Mouse (Mus musculus): ENCODE results near the gene T2.
"Not testable (repeated sequence)": the region's sequence is repeated elsewhere in the genome, so short reads cannot be mapped to it uniquely, and the experiment has no call there.

Gene T2

GRCm38 (mm10) chr17:8355692-8356091 is at the start of gene T2:
TSS of gene T2 (plus strand) at chr17:8355992.
- no peak for DNase-seq

DNA sequence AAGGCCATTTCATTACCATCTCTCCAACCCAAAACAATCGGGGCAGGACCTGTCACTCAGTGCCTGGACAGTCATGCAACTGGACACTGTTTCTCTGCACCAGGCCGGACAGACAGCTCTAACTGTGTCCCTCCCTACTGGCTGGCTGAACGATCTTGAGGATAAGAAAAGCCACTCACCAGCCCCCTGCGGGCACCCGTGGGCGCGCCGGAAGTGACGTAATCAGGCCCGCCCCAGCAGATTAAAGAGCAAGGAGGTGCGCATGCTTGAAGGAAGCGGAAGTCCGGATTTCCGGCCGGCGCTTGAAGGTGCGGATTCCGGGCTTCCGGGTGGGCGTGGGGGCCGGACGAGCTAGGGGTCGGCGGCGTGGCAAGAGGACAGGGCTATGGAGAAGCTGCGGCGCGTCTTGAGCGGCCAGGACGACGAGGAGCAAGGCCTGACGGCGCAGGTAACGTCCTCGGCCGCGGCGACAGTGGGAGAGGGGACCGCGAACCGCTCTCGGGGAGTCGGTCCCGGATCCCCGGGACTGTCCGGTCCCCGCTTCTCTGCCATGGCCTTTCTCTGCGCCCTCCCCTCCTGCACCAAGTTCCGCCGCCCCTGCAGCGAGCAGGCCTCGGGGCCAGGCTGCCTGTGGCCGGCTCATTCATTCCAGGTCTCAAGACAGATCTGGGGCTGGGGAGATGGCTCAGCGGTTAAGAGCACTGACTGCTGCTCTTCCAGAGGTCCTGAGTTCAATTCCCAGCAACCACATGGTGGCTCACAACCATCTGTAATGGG is 44.8 kb upstream of the T2 start, which contains the start of gene Sft2d1:
Sft2d1 (plus strand) TSS at position 265 of the 777 bp plus-strand sequence.
- peak; percentile 94 for DNase-seq

GRCm38 (mm10) chr17:8311751-8312150 is 44.0 kb upstream of the T2 start:
- no peak for DNase-seq

GRCm38 (mm10) chr17:8313976-8314375 is 41.8 kb upstream of the T2 start:
- DNase-seq, result no peak

GRCm38 (mm10) chr17:8316251-8316650 is 39.5 kb upstream of the T2 start:
- no peak for DNase-seq

- not testable (repeated sequence) for DNase-seq
Observed at GRCm38 (mm10) chr17:8326877-8327276, 28.9 kb upstream of the T2 start.

DNA sequence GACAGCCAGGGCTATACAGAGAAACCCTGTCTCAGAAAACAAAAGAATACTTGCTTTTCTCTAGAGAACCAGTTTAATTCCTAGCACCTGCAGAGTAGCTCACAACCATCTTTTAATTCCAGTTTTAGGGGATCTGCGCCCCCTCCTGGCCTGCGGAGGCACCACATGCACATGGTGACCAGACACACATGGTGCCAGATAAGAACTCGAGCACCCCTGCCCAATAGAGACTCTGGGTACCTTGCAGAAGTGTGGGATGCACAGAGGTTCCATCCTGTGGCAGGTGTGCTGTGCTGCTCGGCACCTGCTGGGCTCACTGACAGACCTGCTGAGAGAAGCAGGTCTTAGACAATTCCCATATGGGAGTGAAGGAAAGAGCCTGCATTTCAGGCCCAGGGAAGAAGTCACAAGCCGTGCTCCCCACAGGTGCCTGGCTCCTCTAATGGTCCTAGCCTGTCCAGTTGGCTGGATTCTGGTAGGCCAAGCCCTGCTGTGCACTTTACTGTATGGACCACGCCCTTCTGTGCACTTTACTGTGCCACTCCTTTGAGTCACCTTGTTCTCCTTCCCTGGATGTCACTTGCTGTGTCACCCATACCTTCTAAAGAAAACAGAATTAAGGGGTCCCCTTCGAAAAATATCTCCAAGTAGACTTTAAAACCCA is 27.1 kb upstream of the T2 start:
- DNase-seq, result peak; percentile 40

DNA sequence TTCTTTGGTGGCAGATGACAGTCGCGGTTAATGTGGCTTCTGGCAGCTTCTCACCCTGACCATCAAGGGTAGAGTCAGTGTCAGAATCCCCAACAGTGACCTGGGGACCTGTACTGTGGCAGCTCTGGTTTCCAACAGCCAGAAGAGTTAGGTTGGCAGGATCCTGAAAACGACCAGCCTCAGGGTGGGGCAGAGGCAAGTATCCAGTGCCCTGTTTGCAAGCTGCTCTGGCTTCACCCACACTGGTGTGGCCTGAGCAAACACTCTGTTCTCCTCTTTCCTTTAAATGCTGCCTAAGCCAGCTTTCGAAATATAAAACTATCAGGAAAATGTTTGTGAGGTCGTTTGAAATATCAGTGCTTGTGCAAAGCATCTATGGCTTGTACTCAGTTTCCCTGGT is 25.2 kb upstream of the T2 start:
- DNase-seq, result no peak

- DNase-seq, result not testable (repeated sequence)
Observed at GRCm38 (mm10) chr17:8337159-8337558, 18.6 kb upstream of the T2 start, which contains the start of gene Prr18. TSS of gene Prr18 (plus strand) at chr17:8337459.

DNA sequence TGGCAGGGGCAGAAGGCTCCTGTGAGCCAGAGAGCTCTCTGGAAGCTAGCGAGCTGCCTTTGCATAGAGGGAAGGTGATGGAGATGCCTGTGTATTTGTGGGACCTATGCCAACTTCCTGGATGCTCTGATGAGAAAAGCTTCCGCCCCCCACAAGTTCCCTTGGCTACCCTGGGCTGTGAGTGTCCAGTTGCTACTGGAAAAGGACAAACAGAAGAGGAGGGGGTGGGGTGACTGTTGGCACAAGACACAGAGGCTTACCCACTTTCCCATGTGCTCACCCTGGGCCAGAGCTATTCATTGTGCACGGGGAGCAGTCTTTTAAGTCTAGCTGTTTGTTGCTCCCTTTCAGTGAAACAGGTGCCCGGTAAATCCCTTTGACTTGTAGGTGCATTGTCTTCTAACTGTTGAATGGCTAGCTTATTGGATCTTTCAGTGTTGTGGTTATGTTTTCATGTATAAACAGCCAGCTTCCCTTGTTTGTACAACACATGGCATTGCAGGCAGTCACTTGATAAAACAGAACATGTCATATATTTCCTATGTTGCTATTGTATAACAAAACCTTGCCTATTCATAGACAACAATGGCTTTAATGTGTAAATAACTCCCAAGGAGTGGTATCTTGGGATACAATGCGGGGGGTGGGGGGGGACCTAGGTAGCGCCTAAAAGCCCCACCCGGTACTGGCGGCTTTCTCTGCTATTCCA is 16.0 kb upstream of the T2 start:
- no peak for DNase-seq

DNA sequence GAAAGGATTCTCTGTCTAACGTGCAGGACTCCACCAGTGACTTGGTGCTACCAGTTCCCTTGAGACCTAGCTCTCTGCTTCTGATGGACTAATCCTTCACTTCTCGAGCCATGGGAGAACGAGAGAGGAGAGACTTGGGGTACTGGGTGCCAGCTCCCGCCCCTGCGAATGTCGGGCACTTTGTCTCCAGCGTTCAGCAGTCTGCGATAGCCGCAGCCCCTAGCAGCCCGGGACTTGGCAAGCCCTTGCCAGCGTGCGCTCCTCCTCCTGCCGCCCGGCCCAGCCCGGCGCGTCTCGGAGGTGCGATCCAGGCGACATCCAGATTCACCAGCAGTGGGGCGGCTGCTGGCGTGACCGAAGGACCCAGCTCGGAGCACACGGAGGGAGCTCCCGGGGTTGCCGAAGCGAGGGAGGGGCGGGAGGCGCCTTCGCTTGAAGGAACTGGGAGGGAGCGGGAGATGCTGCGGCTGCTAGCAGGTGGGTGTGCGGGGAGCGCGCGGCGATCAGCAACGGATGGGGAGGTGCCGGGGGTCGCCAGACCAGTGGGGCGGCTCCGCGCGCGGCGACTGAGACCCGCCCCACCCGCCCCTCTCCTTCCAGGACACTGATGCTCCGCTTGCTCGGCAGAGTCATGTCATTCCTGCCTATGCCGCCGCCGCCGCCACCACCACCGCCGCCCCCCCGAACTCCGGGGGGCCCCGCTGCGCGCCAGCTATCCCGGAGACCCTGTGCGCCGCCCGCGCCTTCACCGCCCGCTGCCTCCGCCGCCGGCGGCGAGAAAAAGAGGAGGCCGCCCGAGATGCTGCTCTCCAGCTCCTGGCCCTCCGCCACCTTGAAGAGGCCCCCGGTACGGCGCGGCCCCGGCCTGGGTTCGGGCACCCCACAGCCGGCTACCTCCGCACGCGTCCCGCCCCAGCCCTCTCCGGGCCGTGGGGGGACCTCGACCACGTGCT is 15.1 kb upstream of the T2 start:
- DNase-seq, result no peak

- no peak for DNase-seq
Observed at GRCm38 (mm10) chr17:8341360-8341963, 14.3 kb upstream of the T2 start.

DNA sequence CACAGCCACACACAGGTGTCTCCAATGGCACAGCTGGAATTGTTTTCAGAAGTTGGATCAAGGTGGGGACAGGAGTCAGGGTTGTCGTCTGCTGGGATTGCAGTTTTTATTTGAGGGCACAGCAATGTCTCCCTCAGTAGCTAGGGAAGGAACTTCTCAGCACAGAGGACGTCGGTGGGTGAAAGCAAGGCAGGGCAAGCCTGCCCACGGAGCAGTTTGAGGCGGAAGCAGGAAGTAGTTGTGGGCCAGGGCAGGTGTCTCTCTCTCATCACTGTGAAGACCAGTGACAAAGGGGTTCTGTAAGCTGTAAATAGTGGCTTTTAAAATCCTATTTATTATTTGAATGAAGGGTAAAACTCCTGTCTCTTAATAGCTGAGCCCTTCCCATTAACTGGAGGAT is 13.1 kb upstream of the T2 start:
- no peak for DNase-seq

DNA sequence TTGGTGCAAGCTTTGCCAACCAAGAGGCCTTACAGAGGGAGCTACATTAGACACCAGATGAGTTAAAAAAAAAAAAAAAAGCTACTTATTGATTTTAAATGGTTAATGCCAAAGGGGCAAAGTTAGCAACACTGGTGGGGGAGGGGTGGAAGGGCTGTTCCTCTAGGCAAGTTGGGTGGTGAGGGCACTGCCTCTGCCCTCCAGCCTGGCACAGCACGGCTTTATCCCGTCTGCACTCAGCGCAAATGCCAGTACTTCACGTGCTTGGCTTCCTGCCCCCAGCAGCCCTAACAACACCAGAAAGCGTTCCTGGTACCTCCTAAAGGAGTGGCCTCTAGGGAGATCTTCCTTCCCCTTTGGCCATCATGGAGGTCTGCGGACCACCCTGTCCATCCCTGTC is 12.4 kb upstream of the T2 start:
- DNase-seq, result no peak

DNA sequence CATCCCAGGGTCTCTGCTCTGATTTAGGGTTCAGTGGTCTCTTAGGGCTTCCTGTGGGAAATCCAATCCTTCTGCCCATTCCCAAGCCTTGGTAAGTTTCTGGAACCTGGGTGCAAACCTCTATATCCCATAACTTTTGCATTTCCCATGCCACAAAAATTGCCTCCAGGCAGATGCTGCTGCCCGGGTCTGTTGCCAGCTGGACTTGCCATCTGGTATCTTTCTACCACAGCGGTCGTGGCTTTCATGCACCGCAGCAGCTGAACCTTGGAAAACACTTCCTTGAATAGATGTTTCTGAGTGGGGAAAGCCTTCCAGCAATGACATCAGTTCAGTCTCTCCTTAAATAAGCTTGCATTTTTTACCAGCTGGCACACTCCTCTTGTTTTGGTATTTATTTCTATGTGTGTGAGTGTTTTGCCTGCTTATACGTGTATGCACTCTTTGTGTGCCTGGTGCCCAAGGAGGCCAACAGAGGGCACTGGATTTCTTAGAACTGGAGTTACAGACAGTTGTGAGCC is 8.0 kb upstream of the T2 start:
- DNase-seq, result no peak

- no peak for DNase-seq
Observed at GRCm38 (mm10) chr17:8348941-8349340, 6.9 kb upstream of the T2 start.

DNA sequence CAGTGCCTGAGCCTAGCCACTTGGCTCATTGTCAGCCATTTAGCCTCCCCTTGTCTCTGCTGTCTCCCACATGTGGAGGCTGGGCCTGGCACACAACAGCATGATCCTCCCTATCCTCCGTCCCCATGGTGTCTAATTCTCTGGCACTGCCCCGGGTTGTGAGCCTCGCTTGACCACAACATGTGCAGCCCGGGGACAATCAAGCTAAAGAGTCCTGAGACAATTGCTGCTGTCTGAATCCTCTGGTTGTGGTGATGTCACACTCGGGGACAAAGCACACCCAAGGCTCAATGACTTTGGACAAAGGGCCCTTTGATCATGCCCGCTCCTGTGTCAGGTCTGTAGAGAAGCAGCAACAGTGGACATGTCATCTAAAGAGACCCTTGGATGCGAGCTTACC is 4.7 kb upstream of the T2 start:
- DNase-seq, result no peak

GRCm38 (mm10) chr17:8357498-8357897 is 1.7 kb downstream of the T2 start:
- DNase-seq, result no peak

DNA sequence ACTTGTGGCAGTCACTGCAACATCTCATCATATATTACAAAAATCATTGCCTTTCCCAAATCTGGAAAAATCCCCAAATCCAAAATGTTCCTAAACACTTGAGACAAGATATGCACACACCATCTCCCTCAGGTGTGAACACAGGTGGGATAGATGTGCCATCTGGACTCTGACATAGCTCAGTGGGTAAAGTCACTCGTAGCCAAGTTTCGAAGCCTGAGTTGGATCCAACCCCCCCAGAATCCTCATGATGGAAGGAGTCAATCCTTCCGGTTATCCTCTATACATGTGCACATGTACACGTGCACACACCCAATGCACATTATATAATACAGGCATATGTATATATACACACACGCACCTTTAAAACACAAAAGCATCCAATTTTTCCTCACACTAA is 5.1 kb downstream of the T2 start:
- no peak for DNase-seq

DNA sequence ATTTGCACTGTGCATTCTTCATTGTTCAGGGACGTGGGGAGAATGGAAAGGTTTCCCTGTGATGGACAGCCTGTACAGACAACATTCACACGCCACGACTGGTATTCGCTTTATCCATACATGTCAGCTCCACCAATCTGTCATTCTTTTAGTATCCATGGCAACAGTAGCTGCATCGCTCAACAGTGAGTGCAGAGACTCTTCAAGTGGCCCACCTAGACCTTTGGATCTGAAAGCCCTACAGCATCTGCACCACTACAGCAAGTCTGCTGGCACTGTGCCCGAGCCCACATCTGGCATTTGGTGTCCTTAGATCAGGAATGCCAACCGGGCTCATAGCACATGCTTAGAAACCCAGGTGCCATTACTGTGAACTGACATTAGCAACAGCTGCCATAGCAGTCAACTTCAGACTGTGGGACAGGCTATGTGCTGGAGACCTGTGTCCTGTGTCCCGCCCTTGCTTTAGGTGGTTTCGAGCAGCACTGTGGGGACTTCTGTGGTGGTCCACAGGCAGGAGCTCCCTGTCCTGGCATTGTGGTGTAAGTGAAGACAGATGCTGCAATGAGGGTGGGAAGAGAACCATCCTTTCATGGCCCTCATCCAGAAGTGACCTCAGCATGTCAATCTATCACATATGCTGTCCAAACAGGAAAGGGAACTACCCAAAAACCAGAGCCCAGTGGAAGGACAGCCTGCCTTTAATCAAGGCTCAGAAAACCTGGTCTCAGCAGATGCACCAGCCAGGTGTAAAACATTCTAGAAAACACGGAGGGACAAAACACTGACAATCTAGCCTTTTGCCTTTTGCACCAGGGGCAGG is 5.7 kb downstream of the T2 start:
- DNase-seq, result no peak
